Mouse (Mus musculus): ENCODE data around the gene Rtkn2. TPM values are rescaled to one million over a fixed set of nuclear protein-coding genes. Genes with fewer than 3 reads are reported as not detected.

Rtkn2 gene
- polyA plus RNA-seq, 1 experiment = 9.5 TPM

DNA sequence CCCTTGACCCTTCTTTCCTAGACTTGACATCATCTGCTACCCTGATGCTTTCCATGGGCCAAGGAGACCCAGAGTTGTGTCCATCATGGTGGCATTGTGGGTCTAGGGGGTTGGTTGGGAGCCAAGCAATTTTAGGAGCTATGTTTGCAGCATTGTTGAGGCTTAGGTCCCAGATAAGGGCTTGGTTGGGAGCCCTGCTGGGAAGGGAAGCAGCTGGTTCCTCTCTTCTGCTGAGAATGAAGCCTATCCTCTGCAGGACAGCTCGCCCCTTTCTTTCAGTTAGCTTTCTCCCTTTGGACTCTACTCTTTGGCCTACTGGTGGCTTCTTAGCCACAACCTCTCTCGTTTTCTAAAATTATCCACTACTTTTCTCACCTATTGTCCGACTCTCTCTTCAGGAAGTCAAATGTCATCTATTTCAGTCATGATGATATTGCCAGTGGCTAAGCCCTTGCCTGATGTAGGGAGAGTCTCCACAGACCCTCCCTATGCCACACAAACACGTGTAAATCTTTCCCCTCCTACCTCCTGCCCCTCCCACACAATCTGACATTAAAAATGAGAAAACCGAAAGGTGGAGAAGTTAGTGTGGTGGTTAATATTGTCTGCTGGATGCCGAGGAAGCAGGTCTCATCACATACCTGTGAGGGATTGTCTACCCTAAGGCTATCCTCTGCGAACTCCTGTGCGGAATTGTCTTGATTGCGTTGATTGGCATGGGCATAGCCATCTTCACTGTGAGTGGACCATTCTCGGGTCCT, 100.7 kb downstream of the Rtkn2 start:
- H3K79me2 ChIP-seq (ENCODE audit: control insufficient read depth, insufficient read depth) = no peaks in the 10 kb centered on the region
- H3K27me3 ChIP-seq (ENCODE audit: control insufficient read depth, insufficient read depth, insufficient read length) = no peaks in the 10 kb centered on the region
- H3K4me3 ChIP-seq (ENCODE audit: insufficient read depth, poor library complexity, severe bottlenecking) = no peak overlapping the region
- no peaks in the 10 kb centered on the region for H3K79me3 ChIP-seq (ENCODE audit: low read depth)
- H3ac ChIP-seq (ENCODE audit: control insufficient read depth, insufficient read length, low read depth) = no peak overlapping the region
- TF ChIP-seq CEBPB (IDR thresholded peaks at IDR 0.05; ENCODE audit: low read depth) (no peak), MYOG (IDR thresholded peaks at IDR 0.05; ENCODE audit: control insufficient read depth, extremely low read depth, insufficient read length) (no peak), MAX (IDR thresholded peaks at IDR 0.05) (no peak), MYOD1 (IDR thresholded peaks at IDR 0.05; ENCODE audit: control insufficient read depth, insufficient read length, low read depth) (no peak), USF1 (IDR thresholded peaks at IDR 0.05; ENCODE audit: low read depth) (no peak), FOSL1 (IDR thresholded peaks at IDR 0.05; ENCODE audit: insufficient read depth, low read length, poor library complexity, severe bottlenecking) (no peak), CTCF (IDR thresholded peaks at IDR 0.05; ENCODE audit: control insufficient read depth, insufficient read depth, insufficient read length) (no peak)
- no peaks in the 10 kb centered on the region for H3K36me3 ChIP-seq (ENCODE audit: control insufficient read depth, insufficient read depth)

- H3K4me3 ChIP-seq (ENCODE audit: insufficient read depth, poor library complexity, severe bottlenecking) = no peak overlapping the region
- H3K27me3 ChIP-seq (ENCODE audit: control insufficient read depth, insufficient read depth, insufficient read length) = no peaks in the 10 kb centered on the region
- no peak for TF ChIP-seq USF1 (IDR thresholded peaks at IDR 0.05; ENCODE audit: low read depth)
- TF ChIP-seq CTCF (IDR thresholded peaks at IDR 0.05; ENCODE audit: control insufficient read depth, insufficient read depth, insufficient read length) = no peak
- TF ChIP-seq MYOD1 (IDR thresholded peaks at IDR 0.05; ENCODE audit: control insufficient read depth, insufficient read length, low read depth) = no peak
- no peak for TF ChIP-seq MAX (IDR thresholded peaks at IDR 0.05)
- TF ChIP-seq MYOG (IDR thresholded peaks at IDR 0.05; ENCODE audit: control insufficient read depth, extremely low read depth, insufficient read length) = no peak
- no peak for TF ChIP-seq CEBPB (IDR thresholded peaks at IDR 0.05; ENCODE audit: low read depth)
- no peak for TF ChIP-seq FOSL1 (IDR thresholded peaks at IDR 0.05; ENCODE audit: insufficient read depth, low read length, poor library complexity, severe bottlenecking)
- no peak overlapping the region for H3ac ChIP-seq (ENCODE audit: control insufficient read depth, insufficient read length, low read depth)
- no peaks in the 10 kb centered on the region for H3K79me2 ChIP-seq (ENCODE audit: control insufficient read depth, insufficient read depth)
- no peaks in the 10 kb centered on the region for H3K79me3 ChIP-seq (ENCODE audit: low read depth)
- no peaks in the 10 kb centered on the region for H3K36me3 ChIP-seq (ENCODE audit: control insufficient read depth, insufficient read depth)
These were observed 102.3 kb downstream of the Rtkn2 start for GRCm38 (mm10) chr10:68081712-68082111.

- H3ac ChIP-seq (ENCODE audit: control insufficient read depth, insufficient read length, low read depth) = no peak overlapping the region
- H3K36me3 ChIP-seq (ENCODE audit: control insufficient read depth, insufficient read depth) = no peaks in the 10 kb centered on the region
- no peak for TF ChIP-seq MAX (IDR thresholded peaks at IDR 0.05)
- no peak for TF ChIP-seq CTCF (IDR thresholded peaks at IDR 0.05; ENCODE audit: control insufficient read depth, insufficient read depth, insufficient read length)
- TF ChIP-seq USF1 (IDR thresholded peaks at IDR 0.05; ENCODE audit: low read depth) = no peak
- TF ChIP-seq FOSL1 (IDR thresholded peaks at IDR 0.05; ENCODE audit: insufficient read depth, low read length, poor library complexity, severe bottlenecking) = no peak
- TF ChIP-seq CEBPB (IDR thresholded peaks at IDR 0.05; ENCODE audit: low read depth) = no peak
- no peak for TF ChIP-seq MYOG (IDR thresholded peaks at IDR 0.05; ENCODE audit: control insufficient read depth, extremely low read depth, insufficient read length)
- no peak for TF ChIP-seq MYOD1 (IDR thresholded peaks at IDR 0.05; ENCODE audit: control insufficient read depth, insufficient read length, low read depth)
- H3K79me2 ChIP-seq (ENCODE audit: control insufficient read depth, insufficient read depth) = no peaks in the 10 kb centered on the region
- H3K79me3 ChIP-seq (ENCODE audit: low read depth) = no peaks in the 10 kb centered on the region
- H3K4me3 ChIP-seq (ENCODE audit: insufficient read depth, poor library complexity, severe bottlenecking) = no peak overlapping the region
- no peaks in the 10 kb centered on the region for H3K27me3 ChIP-seq (ENCODE audit: control insufficient read depth, insufficient read depth, insufficient read length)
These were observed 106.2 kb downstream of the Rtkn2 start for GRCm38 (mm10) chr10:68085574-68085973.

GRCm38 (mm10) chr10:68086973-68087372, 107.6 kb downstream of the Rtkn2 start:
- no peaks in the 10 kb centered on the region for H3K27me3 ChIP-seq (ENCODE audit: control insufficient read depth, insufficient read depth, insufficient read length)
- H3K79me2 ChIP-seq (ENCODE audit: control insufficient read depth, insufficient read depth) = no peaks in the 10 kb centered on the region
- no peak for TF ChIP-seq CEBPB (IDR thresholded peaks at IDR 0.05; ENCODE audit: low read depth)
- TF ChIP-seq USF1 (IDR thresholded peaks at IDR 0.05; ENCODE audit: low read depth) = no peak
- TF ChIP-seq MYOG (IDR thresholded peaks at IDR 0.05; ENCODE audit: control insufficient read depth, extremely low read depth, insufficient read length) = no peak
- TF ChIP-seq FOSL1 (IDR thresholded peaks at IDR 0.05; ENCODE audit: insufficient read depth, low read length, poor library complexity, severe bottlenecking) = no peak
- no peak for TF ChIP-seq MAX (IDR thresholded peaks at IDR 0.05)
- TF ChIP-seq CTCF (IDR thresholded peaks at IDR 0.05; ENCODE audit: control insufficient read depth, insufficient read depth, insufficient read length) = no peak
- no peak for TF ChIP-seq MYOD1 (IDR thresholded peaks at IDR 0.05; ENCODE audit: control insufficient read depth, insufficient read length, low read depth)
- H3ac ChIP-seq (ENCODE audit: control insufficient read depth, insufficient read length, low read depth) = no peak overlapping the region
- H3K36me3 ChIP-seq (ENCODE audit: control insufficient read depth, insufficient read depth) = peaks cover 3% of the 10 kb centered on the region
- H3K79me3 ChIP-seq (ENCODE audit: low read depth) = no peaks in the 10 kb centered on the region
- no peak overlapping the region for H3K4me3 ChIP-seq (ENCODE audit: insufficient read depth, poor library complexity, severe bottlenecking)

GRCm38 (mm10) chr10:68087722-68088121, 108.4 kb downstream of the Rtkn2 start:
- Histone ChIP-seq H3K79me3 (ENCODE audit: low read depth) (no peaks in the 10 kb centered on the region), H3K4me3 (ENCODE audit: insufficient read depth, poor library complexity, severe bottlenecking) (no peak overlapping the region), H3K79me2 (ENCODE audit: control insufficient read depth, insufficient read depth) (no peaks in the 10 kb centered on the region), H3K27me3 (ENCODE audit: control insufficient read depth, insufficient read depth, insufficient read length) (no peaks in the 10 kb centered on the region), H3K36me3 (ENCODE audit: control insufficient read depth, insufficient read depth) (peaks cover 5% of the 10 kb centered on the region), H3ac (ENCODE audit: control insufficient read depth, insufficient read length, low read depth) (no peak overlapping the region)
- TF ChIP-seq USF1 (IDR thresholded peaks at IDR 0.05; ENCODE audit: low read depth) (no peak), MYOD1 (IDR thresholded peaks at IDR 0.05; ENCODE audit: control insufficient read depth, insufficient read length, low read depth) (no peak), MYOG (IDR thresholded peaks at IDR 0.05; ENCODE audit: control insufficient read depth, extremely low read depth, insufficient read length) (no peak), MAX (IDR thresholded peaks at IDR 0.05) (no peak), CTCF (IDR thresholded peaks at IDR 0.05; ENCODE audit: control insufficient read depth, insufficient read depth, insufficient read length) (no peak), CEBPB (IDR thresholded peaks at IDR 0.05; ENCODE audit: low read depth) (no peak), FOSL1 (IDR thresholded peaks at IDR 0.05; ENCODE audit: insufficient read depth, low read length, poor library complexity, severe bottlenecking) (no peak)

Measured in C2C12 (cell line).